Mouse (Mus musculus): ENCODE data around the gene Slc4a4.

Slc4a4 gene

GRCm38 (mm10) chr5:88886668-88887555 lies at the start of gene Slc4a4:
TSS of gene Slc4a4 (plus strand) at chr5:88886818.
- DNase-seq (ENCODE audit: extremely low spot score, low spot score), result peak; percentile 74

- no peak for DNase-seq (ENCODE audit: extremely low spot score, low spot score)
These were observed 46.4 kb upstream of the Slc4a4 start for GRCm38 (mm10) chr5:88840080-88840798.

- no peak for DNase-seq (ENCODE audit: extremely low spot score, low spot score)
These were observed 29.3 kb upstream of the Slc4a4 start for GRCm38 (mm10) chr5:88857311-88857710.

GRCm38 (mm10) chr5:88857801-88858200 lies 28.8 kb upstream of the Slc4a4 start:
- no peak for DNase-seq (ENCODE audit: extremely low spot score, low spot score)

GRCm38 (mm10) chr5:88858226-88858625 lies 28.4 kb upstream of the Slc4a4 start:
- no peak for DNase-seq (ENCODE audit: extremely low spot score, low spot score)

- no peak for DNase-seq (ENCODE audit: extremely low spot score, low spot score)
These were observed 24.5 kb upstream of the Slc4a4 start for GRCm38 (mm10) chr5:88862163-88862562.

- no peak for DNase-seq (ENCODE audit: extremely low spot score, low spot score)
These were observed 23.8 kb upstream of the Slc4a4 start for GRCm38 (mm10) chr5:88862794-88863193.

- DNase-seq (ENCODE audit: extremely low spot score, low spot score), result no peak
These were observed 2.5 kb upstream of the Slc4a4 start for GRCm38 (mm10) chr5:88884101-88884500.

- DNase-seq (ENCODE audit: extremely low spot score, low spot score), result no peak
These were observed 1.1 kb upstream of the Slc4a4 start for GRCm38 (mm10) chr5:88885503-88885902.

GRCm38 (mm10) chr5:88885944-88886343 lies 674 bp upstream of the Slc4a4 start:
- no peak for DNase-seq (ENCODE audit: extremely low spot score, low spot score)

- no peak for DNase-seq (ENCODE audit: extremely low spot score, low spot score)
These were observed 310 bp upstream of the Slc4a4 start for GRCm38 (mm10) chr5:88886349-88886667.

- peak; percentile 59 for DNase-seq (ENCODE audit: extremely low spot score, low spot score)
These were observed 1.2 kb downstream of the Slc4a4 start for GRCm38 (mm10) chr5:88887556-88888412.

- DNase-seq (ENCODE audit: extremely low spot score, low spot score), result no peak
These were observed 1.7 kb downstream of the Slc4a4 start for GRCm38 (mm10) chr5:88888413-88888700.

GRCm38 (mm10) chr5:88889326-88889725 lies 2.7 kb downstream of the Slc4a4 start:
- DNase-seq (ENCODE audit: extremely low spot score, low spot score), result no peak

GRCm38 (mm10) chr5:88890146-88890545 lies 3.5 kb downstream of the Slc4a4 start:
- DNase-seq (ENCODE audit: extremely low spot score, low spot score), result no peak

GRCm38 (mm10) chr5:88896574-88896973 lies 10.0 kb downstream of the Slc4a4 start:
- no peak for DNase-seq (ENCODE audit: extremely low spot score, low spot score)

GRCm38 (mm10) chr5:88903111-88903510 lies 16.5 kb downstream of the Slc4a4 start:
- DNase-seq (ENCODE audit: extremely low spot score, low spot score), result no peak

GRCm38 (mm10) chr5:88903526-88903925 lies 16.9 kb downstream of the Slc4a4 start:
- DNase-seq (ENCODE audit: extremely low spot score, low spot score), result no peak

GRCm38 (mm10) chr5:88904841-88905240 lies 18.2 kb downstream of the Slc4a4 start:
- DNase-seq (ENCODE audit: extremely low spot score, low spot score), result no peak

GRCm38 (mm10) chr5:88907615-88908014 lies 21.0 kb downstream of the Slc4a4 start:
- no peak for DNase-seq (ENCODE audit: extremely low spot score, low spot score)

- DNase-seq (ENCODE audit: extremely low spot score, low spot score), result no peak
These were observed 26.0 kb downstream of the Slc4a4 start for GRCm38 (mm10) chr5:88912629-88913028.

- DNase-seq (ENCODE audit: extremely low spot score, low spot score), result no peak
These were observed 28.5 kb downstream of the Slc4a4 start for GRCm38 (mm10) chr5:88915082-88915481.
